Mouse (Mus musculus) neural tube, embryonic 11.5 days (tissue): ENCODE results near the gene Zpbp2. TPM values are rescaled to one million over a fixed set of nuclear protein-coding genes. Genes with fewer than 3 reads are reported as not detected.

Experiments
- ATAC-seq: fragments of 200-750 bp; cut with Nextera tagmentation; 2 replicates; pipeline ENCODE4 v1.8.0; 2017; ENCODE audit warnings: moderate number of reproducible peaks, mild to moderate bottlenecking, moderate TSS enrichment, moderate library complexity; ENCODE audit not compliant: insufficient read depth, low FRiP score, low TSS enrichment
- DNase-seq: peaks from one replicate; pipeline ENCODE4 v3.0.0-alpha.2; 2015; ENCODE audit warnings: low spot score
- H3K27ac ChIP-seq: fragments of 300-500 bp; sonication (generic); 2 replicates; pipeline ENCODE4 v1.5.1; 2014; ENCODE audit warnings: low read depth, mild to moderate bottlenecking, low read length
- H3K27me3 ChIP-seq: fragments of 300-500 bp; sonication (generic); 2 replicates; pipeline ENCODE4 v1.6.1; 2014; ENCODE audit warnings: mild to moderate bottlenecking, low read length, mixed read lengths; ENCODE audit not compliant: control insufficient read depth, insufficient read depth
- H3K36me3 ChIP-seq: fragments of 300-500 bp; sonication (generic); 2 replicates; pipeline ENCODE4 v1.6.1; 2014; ENCODE audit warnings: mild to moderate bottlenecking, low read length, moderate library complexity, mixed read lengths; ENCODE audit not compliant: control insufficient read depth, insufficient read depth
- H3K4me1 ChIP-seq: fragments of 300-500 bp; sonication (generic); 2 replicates; pipeline ENCODE4 v1.6.1; 2014; ENCODE audit warnings: low read length, mixed read lengths; ENCODE audit not compliant: control insufficient read depth, insufficient read depth
- H3K4me2 ChIP-seq: fragments of 300-500 bp; sonication (generic); 2 replicates; pipeline ENCODE4 v1.6.1; 2014; ENCODE audit warnings: low read depth, mild to moderate bottlenecking, moderate library complexity
- H3K4me3 ChIP-seq: fragments of 300-500 bp; sonication (generic); 2 replicates; pipeline ENCODE4 v1.5.1; 2014; ENCODE audit warnings: low read depth, low read length
- H3K9ac ChIP-seq: fragments of 300-500 bp; sonication (generic); 2 replicates; pipeline ENCODE4 v1.6.1; 2014; ENCODE audit warnings: mild to moderate bottlenecking, low read length
- H3K9me3 ChIP-seq: fragments of 300-500 bp; sonication (generic); 2 replicates; pipeline ENCODE4 v1.6.1; 2016; ENCODE audit warnings: low read length; ENCODE audit not compliant: control insufficient read depth
- WGBS: fragments of 180-500 bp; shearing (Covaris S2); extraction: QIAGEN DNeasy Blood & Tissue Kit; methylation state at CpG from one replicate; pipeline ENCODE4 v1.1.7; 2014; 5-methylcytosine and 5-hydroxymethylcytosine counted together
- polyA plus RNA-seq: library from polyadenylated mRNA; unstranded; fragments of >200 nt; fragmentation: Nextera tagmentation; extraction: Ambion mirVana; gene quantifications from 2 replicates; pipeline ENCODE4 v1.2.1, GENCODE M21; 2014

The Zpbp2 gene
- polyA plus RNA-seq, 1 experiment from 2014 or later, result 0.16 TPM

- H3K4me2 ChIP-seq, result no peak overlapping the region
- 77% methylated on average over 6 of the region's 6 CpGs for WGBS
- no peak overlapping the region for H3K4me3 ChIP-seq
- ATAC-seq (no peak), DNase-seq (no peak)
- H3K9me3 ChIP-seq, result no peaks in the 10 kb centered on the region
- no peaks in the 10 kb centered on the region for H3K4me1 ChIP-seq
- no peaks in the 10 kb centered on the region for H3K36me3 ChIP-seq
- no peaks in the 10 kb centered on the region for H3K27me3 ChIP-seq
- no peak overlapping the region for H3K27ac ChIP-seq
- no peak overlapping the region for H3K9ac ChIP-seq
These were observed 18.6 kb downstream of the Zpbp2 start for GRCm38 (mm10) chr11:98569461-98569860.

GRCm38 (mm10) chr11:98577776-98578175, 26.9 kb downstream of the Zpbp2 start:
- no peak overlapping the region for H3K4me3 ChIP-seq
- no peak for ATAC-seq
- H3K9ac ChIP-seq, result no peak overlapping the region
- no peaks in the 10 kb centered on the region for H3K4me1 ChIP-seq
- no peaks in the 10 kb centered on the region for H3K27me3 ChIP-seq
- H3K4me2 ChIP-seq, result no peak overlapping the region
- 89% methylated on average over 5 of the region's 5 CpGs for WGBS
- no peak overlapping the region for H3K27ac ChIP-seq
- no peaks in the 10 kb centered on the region for H3K9me3 ChIP-seq
- H3K36me3 ChIP-seq, result no peaks in the 10 kb centered on the region; the same call in 1 of the 2 replicates
- DNase-seq, result no peak

GRCm38 (mm10) chr11:98580301-98581121, 29.6 kb downstream of the Zpbp2 start:
- peaks cover 3% of the 10 kb centered on the region for H3K4me1 ChIP-seq
- no peak overlapping the region for H3K4me2 ChIP-seq
- H3K4me3 ChIP-seq, result no peak overlapping the region
- ATAC-seq (no peak), DNase-seq (no peak)
- H3K27me3 ChIP-seq, result no peaks in the 10 kb centered on the region
- no peaks in the 10 kb centered on the region for H3K9me3 ChIP-seq
- H3K9ac ChIP-seq, result no peak overlapping the region
- 87% methylated on average over 16 of the region's 16 CpGs for WGBS
- H3K27ac ChIP-seq, result no peak overlapping the region
- peaks cover 7% of the 10 kb centered on the region for H3K36me3 ChIP-seq

GRCm38 (mm10) chr11:98581286-98582029, 30.6 kb downstream of the Zpbp2 start:
- H3K9ac ChIP-seq, result no peak overlapping the region
- no peak overlapping the region for H3K4me2 ChIP-seq
- peaks cover 12% of the 10 kb centered on the region for H3K4me1 ChIP-seq
- no peak overlapping the region for H3K4me3 ChIP-seq
- no peak overlapping the region for H3K27ac ChIP-seq
- no peaks in the 10 kb centered on the region for H3K27me3 ChIP-seq
- no peak for DNase-seq
- WGBS, result 75% methylated on average over 17 of the region's 17 CpGs
- ATAC-seq, result no peak
- H3K9me3 ChIP-seq, result no peaks in the 10 kb centered on the region
- H3K36me3 ChIP-seq, result peaks cover 7% of the 10 kb centered on the region

- H3K9ac ChIP-seq, result no peak overlapping the region
- H3K4me1 ChIP-seq, result peaks cover 14% of the 10 kb centered on the region
- H3K27ac ChIP-seq, result no peak overlapping the region
- WGBS, result 87% methylated on average over 8 of the region's 8 CpGs
- no peak for ATAC-seq
- H3K27me3 ChIP-seq, result no peaks in the 10 kb centered on the region
- H3K9me3 ChIP-seq, result no peaks in the 10 kb centered on the region
- H3K4me3 ChIP-seq, result no peak overlapping the region
- H3K36me3 ChIP-seq, result peaks cover 7% of the 10 kb centered on the region
- no peak for DNase-seq
- peak overlapping the region; percentile 1; the same call in 1 of the 2 replicates for H3K4me2 ChIP-seq
These were observed 31.1 kb downstream of the Zpbp2 start for GRCm38 (mm10) chr11:98582030-98582388.

- Histone ChIP-seq H3K9me3 (no peaks in the 10 kb centered on the region), H3K27ac (no peak overlapping the region), H3K36me3 (peaks cover 7% of the 10 kb centered on the region), H3K4me1 (peaks cover 16% of the 10 kb centered on the region), H3K9ac (no peak overlapping the region), H3K4me3 (no peak overlapping the region), H3K4me2 (peak overlapping the region; percentile 1; the same call in 1 of the 2 replicates), H3K27me3 (no peaks in the 10 kb centered on the region)
- WGBS, result 89% methylated on average over 12 of the region's 12 CpGs
- ATAC-seq (no peak), DNase-seq (no peak)
These were observed 31.8 kb downstream of the Zpbp2 start for GRCm38 (mm10) chr11:98582551-98583264.

GRCm38 (mm10) chr11:98583265-98583552, 32.3 kb downstream of the Zpbp2 start:
- ATAC-seq, result no peak
- no peak overlapping the region for H3K27ac ChIP-seq

GRCm38 (mm10) chr11:98583571-98583970, 32.7 kb downstream of the Zpbp2 start:
- Histone ChIP-seq H3K27ac (no peak overlapping the region), H3K4me1 (peaks cover 23% of the 10 kb centered on the region), H3K27me3 (no peaks in the 10 kb centered on the region), H3K4me3 (no peak overlapping the region), H3K36me3 (peaks cover 7% of the 10 kb centered on the region), H3K9ac (no peak overlapping the region), H3K4me2 (no peak overlapping the region), H3K9me3 (no peaks in the 10 kb centered on the region)
- WGBS, result 27% methylated on average over 3 of the region's 3 CpGs
- no peak for ATAC-seq
- no peak for DNase-seq

More at GRCm38 (mm10) chr11:98583265-98583552, 32.3 kb downstream of the Zpbp2 start:
- DNase-seq, result no peak
- no peak overlapping the region for H3K9ac ChIP-seq
- WGBS, result 87% methylated on average over 3 of the region's 3 CpGs
- peaks cover 20% of the 10 kb centered on the region for H3K4me1 ChIP-seq
- no peaks in the 10 kb centered on the region for H3K27me3 ChIP-seq
- H3K4me2 ChIP-seq, result no peak overlapping the region
- H3K4me3 ChIP-seq, result no peak overlapping the region
- peaks cover 7% of the 10 kb centered on the region for H3K36me3 ChIP-seq
- no peaks in the 10 kb centered on the region for H3K9me3 ChIP-seq
